Mouse (Mus musculus) hindbrain, embryonic 11.5 days (tissue): ENCODE data around the gene Pdcd6ip. TPM values are rescaled to one million over a fixed set of nuclear protein-coding genes. Genes with fewer than 3 reads are reported as not detected.
A peak's percentile ranks its signal among the peaks of the same experiment; 100 is the strongest.

Experiments
- ATAC-seq: fragments of 200-750 bp; cut with Nextera tagmentation; 2 replicates; pipeline ENCODE4 v1.8.0; 2017; ENCODE audit warnings: mild to moderate bottlenecking, moderate TSS enrichment, moderate library complexity; ENCODE audit not compliant: low FRiP score
- DNase-seq: peaks from one replicate; pipeline ENCODE4 v3.0.0-alpha.2; 2015; ENCODE audit warnings: low spot score
- H3K27ac ChIP-seq: fragments of 300-500 bp; sonication (generic); 2 replicates; pipeline ENCODE4 v1.5.1; 2014; ENCODE audit warnings: mild to moderate bottlenecking, low read depth, low read length
- H3K27me3 ChIP-seq: fragments of 300-500 bp; sonication (generic); 2 replicates; pipeline ENCODE4 v1.6.1; 2014; ENCODE audit warnings: mild to moderate bottlenecking, low read length, moderate library complexity, mixed read lengths; ENCODE audit not compliant: control insufficient read depth, insufficient read depth
- H3K36me3 ChIP-seq: fragments of 300-500 bp; sonication (generic); 2 replicates; pipeline ENCODE4 v1.6.1; 2014; ENCODE audit warnings: mild to moderate bottlenecking, low read length, moderate library complexity, mixed read lengths; ENCODE audit not compliant: control insufficient read depth, insufficient read depth
- H3K4me1 ChIP-seq: fragments of 300-500 bp; sonication (generic); replicated peaks from 2 replicates; pipeline ENCODE4 v1.6.1; 2014; ENCODE audit warnings: low read length, mixed read lengths; ENCODE audit not compliant: control insufficient read depth, insufficient read depth
- H3K4me2 ChIP-seq: fragments of 300-500 bp; sonication (generic); replicated peaks from 2 replicates; pipeline ENCODE4 v1.6.1; 2014; ENCODE audit warnings: mild to moderate bottlenecking, low read depth, low read length
- H3K4me3 ChIP-seq: fragments of 300-500 bp; sonication (generic); 2 replicates; pipeline ENCODE4 v1.5.1; 2014; ENCODE audit warnings: low read depth, low read length
- H3K9ac ChIP-seq: fragments of 300-500 bp; sonication (generic); 2 replicates; pipeline ENCODE4 v1.6.1; 2014; ENCODE audit warnings: low read depth, low read length
- H3K9me3 ChIP-seq: fragments of 300-500 bp; sonication (generic); 2 replicates; pipeline ENCODE4 v1.6.1; 2016; ENCODE audit warnings: low read length; ENCODE audit not compliant: control insufficient read depth
- WGBS: fragments of 180-500 bp; shearing (Covaris S2); extraction: QIAGEN DNeasy Blood & Tissue Kit; methylation state at CpG from one replicate; pipeline ENCODE4 v1.1.7; 2014; 5-methylcytosine and 5-hydroxymethylcytosine counted together
- polyA plus RNA-seq: library from polyadenylated mRNA; unstranded; fragments of >200 nt; fragmentation: Nextera tagmentation; extraction: Ambion mirVana; gene quantifications from 2 replicates; pipeline ENCODE4 v1.2.1, GENCODE M21; 2014

The Pdcd6ip gene
- 48.7 and 50.9 TPM in 2 replicates for polyA plus RNA-seq

DNA sequence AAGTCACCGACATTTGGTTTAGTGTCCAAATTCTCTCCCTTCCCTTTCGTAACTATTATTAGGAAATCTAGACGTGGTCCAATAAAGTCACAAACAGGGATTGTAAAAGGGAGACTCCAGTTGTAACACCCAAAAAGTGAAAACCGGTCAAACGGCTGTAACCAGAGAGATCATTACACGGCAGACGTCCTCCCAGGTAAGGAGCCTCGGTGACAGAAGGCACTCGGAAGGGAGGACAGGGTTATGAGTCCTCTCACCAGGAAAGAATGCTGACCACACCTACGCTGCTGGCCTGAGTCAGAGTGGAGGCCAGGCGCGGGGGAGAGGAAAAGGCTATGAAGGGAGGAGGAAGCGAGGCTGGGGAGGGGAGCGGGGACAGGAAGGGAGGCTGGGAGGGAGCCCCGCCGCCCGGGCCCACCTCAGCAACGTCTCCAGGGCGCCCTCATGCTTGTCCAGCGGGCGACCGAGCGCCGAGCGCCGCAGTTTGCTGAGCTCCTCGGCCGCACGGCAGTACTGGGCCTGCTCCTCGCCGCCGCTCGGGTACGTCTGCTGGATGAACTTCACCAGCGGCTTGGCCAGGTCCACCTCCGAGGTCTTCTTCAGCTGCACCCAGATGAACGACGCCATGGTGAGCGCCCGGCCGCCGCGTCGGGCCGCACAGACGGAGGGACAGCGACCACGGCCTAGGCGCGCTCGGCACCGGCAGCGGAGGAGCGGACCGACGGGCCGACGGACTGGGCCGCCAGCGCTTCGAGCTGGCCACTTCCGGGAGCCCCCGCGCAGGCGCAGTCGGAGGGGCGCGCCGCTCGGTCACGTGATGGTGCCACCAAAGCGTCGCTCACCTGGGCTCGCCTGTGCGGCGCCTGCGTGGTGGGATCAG is at the start of gene Pdcd6ip:
Pdcd6ip (minus strand) TSS at position 779 of the 880 bp plus-strand sequence.
- H3K36me3 ChIP-seq, result no peaks in the 10 kb centered on the region
- H3K9ac ChIP-seq, result peak within 1 kb of the TSS; percentile 98
- H3K9me3 ChIP-seq, result no peaks in the 10 kb centered on the region
- DNase-seq (peak; percentile 93), ATAC-seq (peak; percentile 94)
- H3K4me2 ChIP-seq, result peak within 1 kb of the TSS; percentile 78
- H3K27ac ChIP-seq, result peak within 1 kb of the TSS; percentile 74
- peak within 1 kb of the TSS; percentile 96 for H3K4me3 ChIP-seq
- peaks cover 4% of the 10 kb centered on the region; the same call in 1 of the 2 replicates for H3K4me1 ChIP-seq
- WGBS, result 2% methylated on average over 64 of the region's 77 CpGs
- no peaks in the 10 kb centered on the region for H3K27me3 ChIP-seq

DNA sequence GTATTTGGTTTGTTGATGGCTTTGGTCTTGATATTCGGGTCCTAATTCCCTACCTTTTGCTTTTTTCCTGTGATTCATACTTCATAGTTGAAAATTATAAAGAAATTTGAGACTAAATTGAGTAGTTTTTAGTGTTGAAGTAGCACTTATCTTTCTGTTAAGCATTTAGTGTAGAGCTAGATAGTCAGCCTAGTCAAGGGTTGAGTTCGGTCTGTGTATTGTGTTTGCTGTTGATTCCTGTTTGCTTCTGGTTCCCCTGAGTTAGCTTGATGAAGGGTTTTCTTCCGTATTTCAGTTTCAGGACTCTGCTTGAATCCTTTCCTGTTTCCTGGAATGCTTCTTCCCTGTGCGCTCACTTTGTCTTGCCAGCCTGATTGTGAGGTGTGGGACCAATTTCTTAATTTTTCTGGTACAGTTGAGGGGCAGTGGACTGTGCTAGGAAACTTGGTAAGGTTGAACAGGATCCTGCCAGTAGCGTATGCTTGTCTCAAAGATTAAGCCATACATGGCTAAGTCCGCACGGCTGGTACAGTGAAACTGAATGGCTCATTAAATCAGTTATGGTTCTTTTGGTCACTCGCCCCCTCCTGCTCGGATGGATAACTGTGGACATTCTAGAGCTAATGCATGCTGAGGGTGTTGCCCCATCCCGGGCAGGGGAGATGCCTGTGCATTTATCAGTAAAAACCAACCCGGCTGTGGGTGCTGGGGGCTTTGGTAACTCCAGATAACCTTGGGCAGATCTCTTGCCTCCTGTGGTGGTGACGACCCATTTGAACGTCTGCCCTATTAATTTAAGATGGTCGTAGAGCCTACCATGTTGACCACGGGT is 48.0 kb upstream of the Pdcd6ip start:
- Histone ChIP-seq H3K27ac (no peak overlapping the region), H3K4me2 (no peak overlapping the region), H3K27me3 (no peaks in the 10 kb centered on the region), H3K4me1 (no peaks in the 10 kb centered on the region), H3K9me3 (no peaks in the 10 kb centered on the region), H3K36me3 (no peaks in the 10 kb centered on the region), H3K9ac (no peak overlapping the region), H3K4me3 (no peak overlapping the region)
- DNase-seq (no peak), ATAC-seq (no peak)
- WGBS, result 92% methylated on average over 15 of the region's 15 CpGs

DNA sequence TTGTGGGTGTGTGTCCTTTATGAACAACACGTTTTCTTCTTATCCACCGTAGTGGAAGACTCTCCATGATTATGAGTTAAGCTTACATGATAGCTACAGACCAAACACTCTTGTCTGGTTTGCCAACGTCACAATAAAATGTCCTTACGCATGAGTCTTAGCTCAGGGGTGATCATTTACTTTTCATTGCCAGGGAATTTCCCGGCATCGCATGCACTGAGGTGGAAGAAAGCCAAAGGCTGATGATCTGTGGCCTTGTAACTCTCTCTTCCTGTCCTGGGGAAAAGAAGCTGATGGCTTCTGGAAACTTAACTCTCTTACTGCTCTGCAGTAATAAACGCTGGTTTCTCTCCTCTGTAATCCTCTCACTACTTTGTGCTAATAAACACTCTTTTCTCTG is 41.3 kb upstream of the Pdcd6ip start:
- no peak overlapping the region for H3K27ac ChIP-seq
- H3K4me1 ChIP-seq, result no peaks in the 10 kb centered on the region
- H3K9ac ChIP-seq, result no peak overlapping the region
- H3K9me3 ChIP-seq, result no peaks in the 10 kb centered on the region
- WGBS, result 92% methylated on average over 7 of the region's 7 CpGs
- H3K36me3 ChIP-seq, result no peaks in the 10 kb centered on the region
- DNase-seq (no peak), ATAC-seq (no peak)
- no peak overlapping the region for H3K4me2 ChIP-seq
- H3K4me3 ChIP-seq, result no peak overlapping the region
- H3K27me3 ChIP-seq, result no peaks in the 10 kb centered on the region

DNA sequence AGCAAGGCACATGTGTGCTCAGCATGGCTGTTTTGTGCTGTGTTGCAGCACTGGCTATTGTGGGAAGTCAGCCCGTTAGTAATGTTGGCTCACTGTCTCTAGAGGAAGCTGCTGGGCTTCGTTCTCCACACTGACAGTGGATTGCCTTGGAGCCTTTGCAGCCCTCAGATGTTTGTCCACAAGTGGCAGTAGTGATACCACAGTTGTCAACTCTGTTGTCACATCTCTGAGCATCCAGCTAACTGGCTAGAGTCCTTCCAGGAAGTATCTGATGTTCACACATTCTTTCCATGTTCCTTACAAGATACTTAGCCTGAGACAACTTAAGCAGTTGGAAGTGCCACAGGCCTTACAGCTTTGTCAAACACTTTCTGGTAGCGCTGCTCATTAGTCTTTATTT is 35.2 kb upstream of the Pdcd6ip start:
- Histone ChIP-seq H3K4me1 (no peaks in the 10 kb centered on the region), H3K4me3 (no peak overlapping the region), H3K9me3 (no peaks in the 10 kb centered on the region), H3K27me3 (no peaks in the 10 kb centered on the region), H3K4me2 (no peak overlapping the region), H3K36me3 (no peaks in the 10 kb centered on the region), H3K9ac (no peak overlapping the region), H3K27ac (no peak overlapping the region)
- ATAC-seq, result no peak
- WGBS, result 65% methylated on average over 3 of the region's 3 CpGs
- DNase-seq, result no peak

DNA sequence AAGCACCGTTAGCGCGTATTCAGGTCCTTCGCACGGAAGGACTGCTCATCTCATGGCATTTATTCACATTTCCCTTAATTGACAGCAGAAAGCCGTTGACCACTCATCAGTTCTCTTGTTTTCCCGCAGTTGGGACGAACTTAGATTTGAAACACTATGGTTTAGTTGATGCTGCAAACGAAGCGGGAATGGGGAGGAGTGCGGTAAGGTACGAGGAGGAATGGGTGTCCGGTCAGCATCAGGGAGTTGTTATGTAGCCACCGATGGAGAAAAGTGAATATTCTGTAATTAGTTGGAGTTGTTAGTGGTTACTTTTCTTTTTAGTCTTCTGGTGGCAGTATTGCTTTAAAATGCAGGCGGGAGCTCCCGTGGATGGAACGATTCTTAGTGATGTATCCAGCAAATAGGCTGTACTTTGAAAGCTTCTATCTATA is 34.3 kb upstream of the Pdcd6ip start:
- 8% methylated on average over 17 of the region's 17 CpGs for WGBS
- ATAC-seq, result no peak

DNA sequence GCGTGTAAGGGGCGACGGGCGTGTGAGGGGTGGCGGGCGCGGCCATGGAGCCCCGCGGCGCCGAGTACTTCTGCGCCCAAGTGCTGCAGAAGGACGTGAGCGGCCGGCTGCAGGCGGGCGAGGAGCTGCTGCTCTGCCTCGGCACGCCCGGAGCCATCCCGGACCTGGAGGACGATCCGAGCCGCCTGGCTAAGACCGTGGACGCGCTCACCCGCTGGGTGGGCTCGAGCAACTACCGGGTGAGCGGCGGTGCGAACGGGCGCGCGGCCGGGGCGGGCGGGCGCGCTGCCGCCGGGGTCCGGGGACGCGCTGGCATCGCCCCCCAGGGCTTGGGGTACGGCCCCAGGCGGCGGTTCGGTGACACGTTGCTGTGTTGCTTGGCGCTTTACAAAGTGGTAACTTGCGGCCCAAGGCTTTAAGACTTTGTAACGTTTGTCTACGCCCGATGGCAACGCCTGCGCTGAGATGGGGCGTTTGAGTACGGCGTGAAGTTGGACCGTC is 33.6 kb upstream of the Pdcd6ip start:
- Histone ChIP-seq H3K4me3 (peak overlapping the region; percentile 95), H3K4me2 (peak overlapping the region; percentile 48), H3K9me3 (no peaks in the 10 kb centered on the region), H3K27me3 (no peaks in the 10 kb centered on the region), H3K27ac (0 out of 2 replicates have a peak overlapping the region, but pooled peaks have one; percentile 42), H3K4me1 (no peaks in the 10 kb centered on the region), H3K36me3 (no peaks in the 10 kb centered on the region), H3K9ac (peak overlapping the region; percentile 86)
- ATAC-seq, result peak; percentile 87
- WGBS, result 1% methylated on average over 46 of the region's 64 CpGs
- DNase-seq, result no peak

More for the DNA sequence above, 34.3 kb upstream of the Pdcd6ip start:
- H3K4me2 ChIP-seq, result peak overlapping the region; percentile 48
- H3K9ac ChIP-seq, result peak overlapping the region; percentile 86; the same call in 1 of the 2 replicates
- H3K4me1 ChIP-seq, result no peaks in the 10 kb centered on the region
- no peak overlapping the region for H3K27ac ChIP-seq
- no peaks in the 10 kb centered on the region for H3K36me3 ChIP-seq
- H3K9me3 ChIP-seq, result no peaks in the 10 kb centered on the region
- DNase-seq, result peak; percentile 45
- H3K4me3 ChIP-seq, result peak overlapping the region; percentile 95
- no peaks in the 10 kb centered on the region for H3K27me3 ChIP-seq

DNA sequence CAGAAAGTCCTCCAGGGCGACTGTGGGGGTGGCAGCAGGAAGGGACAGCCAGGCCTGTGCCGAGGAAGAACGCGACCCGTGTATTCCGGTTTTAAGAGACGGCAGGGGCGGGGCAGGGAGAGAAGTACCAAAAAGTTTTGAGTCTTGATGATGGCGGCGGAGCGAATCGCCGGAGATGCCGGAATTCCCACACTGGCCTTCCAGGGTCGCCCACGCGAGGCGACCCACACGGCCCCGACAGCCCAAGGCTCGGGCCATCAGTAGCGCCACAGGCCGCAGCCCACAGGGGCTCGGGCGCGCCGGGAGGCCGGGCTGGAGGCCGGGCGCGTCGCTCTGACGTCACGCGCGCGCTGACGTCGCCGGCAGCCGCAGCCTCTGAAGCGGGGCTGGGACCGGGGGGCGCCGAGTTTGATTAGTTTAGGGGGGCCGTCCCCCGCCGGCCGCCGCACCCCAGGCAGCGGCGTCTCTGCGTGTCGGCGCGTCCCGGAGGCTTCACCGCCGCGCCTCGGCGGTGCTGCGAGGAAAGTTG is 33.1 kb upstream of the Pdcd6ip start, which contains the start of gene Clasp2:
Clasp2 (plus strand) TSS at position 366 of the 529 bp plus-strand sequence.
- H3K9me3 ChIP-seq, result no peaks in the 10 kb centered on the region
- no peaks in the 10 kb centered on the region for H3K27me3 ChIP-seq
- peak within 1 kb of the TSS; percentile 86 for H3K9ac ChIP-seq
- ATAC-seq, result peak; percentile 97
- H3K4me3 ChIP-seq, result peak within 1 kb of the TSS; percentile 95
- WGBS, result 1% methylated on average over 50 of the region's 63 CpGs
- H3K4me1 ChIP-seq, result no peaks in the 10 kb centered on the region
- peak within 1 kb of the TSS; percentile 42; the same call in 1 of the 2 replicates for H3K27ac ChIP-seq
- no peaks in the 10 kb centered on the region for H3K36me3 ChIP-seq
- peak; percentile 90 for DNase-seq
- H3K4me2 ChIP-seq, result peak within 1 kb of the TSS; percentile 48

DNA sequence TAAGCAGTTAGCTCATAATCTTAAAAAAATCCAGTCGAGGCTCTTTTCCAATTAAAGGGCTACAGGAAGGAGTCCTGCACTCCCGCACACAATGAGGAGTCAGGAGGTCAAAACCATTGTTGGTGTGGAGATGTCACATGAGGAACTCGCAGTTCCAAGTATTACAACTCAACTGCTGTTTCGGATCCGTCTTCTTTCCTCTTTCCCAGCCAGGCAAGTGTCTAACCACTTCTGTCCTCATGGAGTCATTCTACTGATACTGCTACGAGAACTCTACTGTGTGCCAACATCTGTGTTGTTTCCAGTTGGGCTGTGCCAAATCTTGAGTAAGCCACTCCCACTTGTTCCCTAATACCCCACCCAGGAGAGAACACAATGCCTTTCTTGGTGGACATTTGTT is 30.9 kb upstream of the Pdcd6ip start:
- Histone ChIP-seq H3K27ac (no peak overlapping the region), H3K9ac (no peak overlapping the region), H3K4me1 (no peaks in the 10 kb centered on the region), H3K27me3 (no peaks in the 10 kb centered on the region), H3K9me3 (no peaks in the 10 kb centered on the region), H3K36me3 (no peaks in the 10 kb centered on the region), H3K4me3 (no peak overlapping the region), H3K4me2 (no peak overlapping the region)
- DNase-seq (no peak), ATAC-seq (no peak)
- WGBS, result 89% methylated on average over 6 of the region's 6 CpGs
